Mouse (Mus musculus) hindbrain, embryonic 15.5 days (tissue): ENCODE data around the gene Ebf1. TPM values are rescaled to one million over a fixed set of nuclear protein-coding genes. Genes with fewer than 3 reads are reported as not detected.
A peak's percentile ranks its signal among the peaks of the same experiment; 100 is the strongest.

Source experiments
- ATAC-seq: fragments of 200-750 bp; cut with Nextera tagmentation; 2 replicates; pipeline ENCODE4 v1.8.0; 2017; ENCODE audit warnings: low read depth, moderate number of reproducible peaks, moderate TSS enrichment; ENCODE audit not compliant: low FRiP score
- H3K27ac ChIP-seq: fragments of 300-500 bp; sonication (generic); replicated peaks from 2 replicates; pipeline ENCODE4 v1.5.1; 2015; ENCODE audit warnings: mild to moderate bottlenecking, inconsistent platforms
- H3K27me3 ChIP-seq: fragments of 300-500 bp; sonication (generic); 2 replicates; pipeline ENCODE4 v1.6.1; 2015; ENCODE audit warnings: control low read depth, inconsistent platforms
- H3K36me3 ChIP-seq: fragments of 300-500 bp; sonication (generic); 2 replicates; pipeline ENCODE4 v1.6.1; 2015; ENCODE audit warnings: control low read depth, inconsistent platforms
- H3K4me1 ChIP-seq: fragments of 300-500 bp; sonication (generic); replicated peaks from 2 replicates; pipeline ENCODE4 v1.6.1; 2015; ENCODE audit warnings: control low read depth, inconsistent platforms
- H3K4me2 ChIP-seq: fragments of 300-500 bp; sonication (generic); 2 replicates; pipeline ENCODE4 v1.6.1; 2015; ENCODE audit warnings: moderate library complexity, mild to moderate bottlenecking, inconsistent platforms
- H3K4me3 ChIP-seq: fragments of 300-500 bp; sonication (generic); 2 replicates; pipeline ENCODE4 v1.5.1; 2015; ENCODE audit warnings: mild to moderate bottlenecking, inconsistent platforms
- H3K9ac ChIP-seq: fragments of 300-500 bp; sonication (generic); 2 replicates; pipeline ENCODE4 v1.6.1; 2015; ENCODE audit warnings: inconsistent platforms
- H3K9me3 ChIP-seq: fragments of 300-500 bp; sonication (generic); 2 replicates; pipeline ENCODE4 v1.6.1; 2016; ENCODE audit warnings: control low read depth, inconsistent platforms
- WGBS: fragments of 180-500 bp; shearing (Covaris S2); methylation state at CpG from one replicate; pipeline ENCODE4 v1.1.7; 2015; 5-methylcytosine and 5-hydroxymethylcytosine counted together
- polyA plus RNA-seq: library from polyadenylated mRNA; unstranded; fragments of >200 nt; fragmentation: Nextera tagmentation; extraction: Ambion mirVana; gene quantifications from 2 replicates; pipeline ENCODE4 v1.2.1, GENCODE M21; 2015

Gene Ebf1
- polyA plus RNA-seq, 1 experiment from 2014 or later, result 139 TPM

DNA sequence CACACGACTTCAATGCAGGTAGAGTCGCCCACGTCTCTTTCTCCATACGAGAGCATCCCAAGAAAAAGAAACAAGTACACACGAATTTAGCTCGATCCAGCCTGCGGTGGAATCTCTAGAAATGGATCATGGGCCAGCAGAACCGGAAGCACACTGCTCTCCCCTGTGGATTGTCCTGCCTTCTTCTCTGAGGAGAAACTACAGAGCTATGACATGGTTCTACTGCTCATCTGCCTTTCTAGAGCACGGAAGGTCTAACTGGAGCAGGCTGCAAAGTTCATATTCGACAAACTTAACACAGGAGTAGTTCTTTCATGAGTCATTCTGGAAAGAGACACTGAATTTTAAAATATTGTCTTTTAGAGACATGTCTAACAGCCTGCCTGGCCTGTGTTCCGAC, 8.5 kb upstream of the Ebf1 start:
- ATAC-seq, result no peak
- Histone ChIP-seq H3K4me2 (no peak overlapping the region), H3K27me3 (peaks cover 9% of the 10 kb centered on the region; the same call in 1 of the 2 replicates), H3K9me3 (no peaks in the 10 kb centered on the region), H3K27ac (no peak overlapping the region), H3K4me3 (no peak overlapping the region), H3K4me1 (peaks cover 27% of the 10 kb centered on the region), H3K36me3 (no peaks in the 10 kb centered on the region), H3K9ac (no peak overlapping the region)
- 81% methylated on average over 11 of the region's 11 CpGs for WGBS

DNA sequence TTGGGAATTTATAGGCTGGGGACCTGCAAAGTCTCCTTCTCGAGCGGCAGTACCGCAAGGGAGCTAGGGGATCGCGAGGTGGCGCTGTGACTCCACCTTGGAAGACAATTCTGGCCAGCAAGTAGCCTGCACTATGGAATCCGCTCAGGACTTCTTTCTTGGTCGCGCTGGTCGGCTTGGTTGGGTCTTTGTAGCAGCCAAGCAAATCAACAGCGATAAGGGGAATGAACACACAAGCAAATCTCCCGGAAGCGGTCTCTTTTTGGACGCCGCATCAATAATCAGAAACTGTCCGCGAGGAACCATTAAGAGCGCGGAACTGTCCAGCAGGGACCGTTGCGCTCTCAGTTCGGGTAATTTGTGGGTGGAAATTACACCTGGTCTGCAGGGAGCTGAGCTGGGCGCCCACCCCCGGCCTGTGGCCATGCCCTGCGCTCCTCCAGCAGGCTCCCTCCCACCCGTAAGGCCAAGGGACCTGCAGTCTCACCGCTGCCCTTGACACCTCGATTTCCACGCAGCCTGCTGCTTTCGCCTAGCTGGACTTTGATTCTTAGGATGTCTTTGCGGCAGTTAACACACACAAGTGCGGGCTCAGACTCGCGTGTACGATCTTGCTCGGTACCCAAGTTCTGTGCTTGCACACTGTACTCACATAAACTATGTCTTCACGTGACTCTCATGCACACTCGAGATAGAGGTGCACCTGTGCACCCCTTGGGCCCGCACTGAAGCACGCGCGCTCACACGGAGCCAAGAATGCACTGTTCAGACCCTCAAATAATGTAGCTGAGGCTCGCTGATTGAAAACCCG, 5.9 kb upstream of the Ebf1 start:
- Histone ChIP-seq H3K36me3 (no peaks in the 10 kb centered on the region), H3K27me3 (peaks cover 14% of the 10 kb centered on the region; the same call in 1 of the 2 replicates), H3K27ac (peak overlapping the region; percentile 65), H3K9me3 (no peaks in the 10 kb centered on the region), H3K4me3 (peak overlapping the region; percentile 40), H3K4me2 (peak overlapping the region; percentile 84), H3K4me1 (peaks cover 29% of the 10 kb centered on the region), H3K9ac (peak overlapping the region; percentile 42)
- ATAC-seq, result peak; percentile 90
- under 1% methylated on average over 45 of the region's 45 CpGs for WGBS

DNA sequence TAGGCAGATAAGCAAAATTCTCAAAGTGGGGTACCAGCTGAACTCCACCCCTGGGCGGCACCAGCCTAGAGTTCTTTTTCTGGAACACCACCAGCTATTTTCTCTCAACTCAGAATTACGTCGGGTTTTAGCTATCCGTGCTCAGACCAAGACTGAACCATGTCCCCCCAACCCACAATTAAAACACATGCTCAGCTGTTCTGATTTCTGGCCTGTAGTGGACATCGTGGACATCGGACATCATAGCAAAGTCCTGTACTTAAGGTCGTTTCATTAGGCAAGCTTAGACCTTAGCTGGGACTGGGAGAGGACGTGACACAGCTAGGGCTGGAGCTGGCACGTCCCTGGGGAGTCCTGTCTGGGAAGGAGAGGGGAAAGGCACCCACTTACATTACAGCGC, 5.0 kb upstream of the Ebf1 start:
- Histone ChIP-seq H3K27ac (no peak overlapping the region), H3K4me3 (no peak overlapping the region)
- no peak for ATAC-seq

DNA sequence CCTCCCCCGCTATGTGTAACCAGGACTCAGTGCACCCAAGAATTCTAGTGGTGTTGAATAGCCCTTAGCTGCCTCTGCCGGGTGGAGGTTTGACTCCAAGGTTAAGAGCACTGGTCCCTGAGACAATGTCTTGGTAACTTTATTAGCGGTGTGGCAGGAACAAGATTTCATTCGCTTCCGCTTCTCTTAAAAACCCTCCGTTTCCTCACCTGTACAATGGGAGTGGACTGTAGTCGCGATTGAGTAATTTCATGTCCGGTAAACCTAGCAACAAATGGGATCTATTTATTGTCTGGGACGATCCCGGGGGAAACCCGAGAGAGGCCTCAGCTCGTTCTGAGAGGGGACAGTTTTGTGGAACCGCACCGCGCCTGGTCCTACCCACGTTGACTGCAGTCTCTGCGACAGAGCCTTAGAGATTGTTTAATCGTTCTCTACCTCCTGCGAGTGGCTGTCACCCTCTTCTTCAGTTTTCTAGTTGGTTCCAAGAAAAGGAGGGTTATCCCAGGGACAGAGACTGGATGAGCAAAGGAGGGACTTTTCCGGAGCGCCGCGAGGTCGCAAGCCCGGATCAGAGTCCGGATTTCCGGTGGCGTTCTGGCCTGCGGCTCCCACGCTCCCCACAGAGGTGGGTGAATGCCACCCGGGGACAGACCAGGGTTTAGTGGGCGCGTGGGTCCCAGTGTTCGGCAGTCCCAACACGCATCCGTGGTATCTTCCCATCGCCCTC, 4.3 kb upstream of the Ebf1 start:
- Histone ChIP-seq H3K4me2 (peak overlapping the region; percentile 84), H3K4me1 (peaks cover 35% of the 10 kb centered on the region), H3K27ac (no peak overlapping the region), H3K27me3 (peaks cover 14% of the 10 kb centered on the region; the same call in 1 of the 2 replicates), H3K4me3 (peak overlapping the region; percentile 39), H3K9me3 (no peaks in the 10 kb centered on the region), H3K9ac (peak overlapping the region; percentile 45), H3K36me3 (no peaks in the 10 kb centered on the region)
- WGBS, result 2% methylated on average over 38 of the region's 38 CpGs
- no peak for ATAC-seq

More for the DNA sequence above, 5.0 kb upstream of the Ebf1 start:
- Histone ChIP-seq H3K27me3 (peaks cover 14% of the 10 kb centered on the region; the same call in 1 of the 2 replicates), H3K9ac (no peak overlapping the region), H3K4me1 (peaks cover 35% of the 10 kb centered on the region), H3K9me3 (no peaks in the 10 kb centered on the region), H3K4me2 (peak overlapping the region; percentile 84), H3K36me3 (no peaks in the 10 kb centered on the region)
- WGBS, result 6% methylated on average over 10 of the region's 10 CpGs

DNA sequence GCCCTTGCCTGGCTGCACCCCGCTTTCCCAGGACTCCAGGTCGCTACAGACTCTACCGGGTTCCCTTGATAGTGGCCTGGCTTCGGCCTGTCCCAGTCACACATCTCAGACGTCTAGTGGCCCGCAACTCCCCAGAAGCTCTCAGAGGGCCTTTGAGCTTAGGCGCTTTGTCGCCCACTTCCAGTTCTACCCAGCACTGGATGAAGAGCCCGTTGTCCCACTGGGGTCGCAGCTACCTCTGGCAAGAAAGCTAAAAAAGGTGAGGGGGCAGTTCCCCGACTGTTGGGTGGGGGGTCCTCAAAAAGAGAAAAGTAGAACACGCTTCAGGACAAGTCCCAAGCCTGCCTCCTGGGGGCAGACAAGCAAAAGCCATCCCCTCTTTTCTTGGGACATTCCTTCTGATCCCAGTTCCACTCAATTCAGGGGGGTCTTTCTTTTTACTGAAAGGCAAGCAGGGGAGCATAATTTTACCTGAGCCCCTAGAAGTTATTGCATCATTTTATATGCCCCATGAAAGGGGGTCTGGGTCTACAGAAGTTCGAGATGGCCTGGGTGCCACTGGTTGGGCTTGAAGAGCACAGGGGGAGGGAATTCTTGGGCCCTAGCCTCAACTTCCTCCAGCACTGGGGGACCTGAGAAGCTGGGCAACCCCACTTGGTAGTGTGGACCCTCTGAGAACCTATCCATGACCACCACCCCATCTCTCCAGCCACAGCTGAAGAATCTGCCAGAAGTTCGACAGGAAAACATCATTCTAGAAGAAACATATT, 3.5 kb upstream of the Ebf1 start:
- H3K27ac ChIP-seq, result no peak overlapping the region
- H3K9me3 ChIP-seq, result no peaks in the 10 kb centered on the region
- no peak for ATAC-seq
- WGBS, result 10% methylated on average over 14 of the region's 14 CpGs
- peaks cover 35% of the 10 kb centered on the region for H3K4me1 ChIP-seq
- no peaks in the 10 kb centered on the region for H3K36me3 ChIP-seq
- peak overlapping the region; percentile 45 for H3K9ac ChIP-seq
- H3K4me3 ChIP-seq, result peak overlapping the region; percentile 39
- H3K4me2 ChIP-seq, result peak overlapping the region; percentile 84
- H3K27me3 ChIP-seq, result peaks cover 14% of the 10 kb centered on the region; the same call in 1 of the 2 replicates

DNA sequence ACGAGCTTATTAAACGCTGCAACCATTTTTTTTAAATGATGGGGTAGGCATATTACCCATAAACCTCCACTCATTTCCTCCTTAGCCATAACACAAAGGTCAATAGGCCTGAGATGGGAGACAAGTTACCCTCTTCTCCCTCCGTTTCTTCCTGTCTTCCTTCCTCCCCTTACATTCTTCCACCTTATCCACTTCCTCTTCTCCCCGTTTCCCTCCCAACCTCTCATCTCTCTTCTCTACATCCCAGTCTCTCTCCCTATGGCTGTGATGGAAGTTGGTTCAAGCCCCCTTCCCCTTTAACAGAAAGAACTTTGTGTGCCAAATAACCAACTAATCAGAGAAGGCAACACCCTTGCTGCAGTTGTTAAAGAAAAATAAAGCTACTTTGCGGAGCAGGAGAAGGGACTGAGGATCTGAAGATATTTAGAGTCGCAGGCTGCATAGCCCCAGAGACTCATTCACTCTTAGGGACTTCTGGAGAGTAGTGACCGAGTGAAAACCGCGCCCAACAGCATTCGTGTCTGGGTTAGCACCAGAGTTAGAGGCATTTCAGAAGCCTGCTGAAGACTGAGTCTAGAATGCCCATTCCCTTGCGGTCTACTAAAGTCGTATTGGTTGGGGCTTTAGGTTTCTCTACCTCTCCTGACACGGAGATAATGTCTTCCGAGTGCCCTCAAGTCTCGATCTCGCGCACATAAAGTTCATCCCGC, 884 bp upstream of the Ebf1 start:
- H3K36me3 ChIP-seq, result no peaks in the 10 kb centered on the region
- H3K27me3 ChIP-seq, result peaks cover 14% of the 10 kb centered on the region; the same call in 1 of the 2 replicates
- peak overlapping the region; percentile 77 for H3K4me2 ChIP-seq
- 10% methylated on average over 18 of the region's 18 CpGs for WGBS
- H3K9me3 ChIP-seq, result no peaks in the 10 kb centered on the region
- peaks cover 54% of the 10 kb centered on the region for H3K4me1 ChIP-seq
- ATAC-seq, result no peak
- H3K9ac ChIP-seq, result peak overlapping the region; percentile 89
- H3K4me3 ChIP-seq, result peak overlapping the region; percentile 81
- peak overlapping the region; percentile 95 for H3K27ac ChIP-seq

DNA sequence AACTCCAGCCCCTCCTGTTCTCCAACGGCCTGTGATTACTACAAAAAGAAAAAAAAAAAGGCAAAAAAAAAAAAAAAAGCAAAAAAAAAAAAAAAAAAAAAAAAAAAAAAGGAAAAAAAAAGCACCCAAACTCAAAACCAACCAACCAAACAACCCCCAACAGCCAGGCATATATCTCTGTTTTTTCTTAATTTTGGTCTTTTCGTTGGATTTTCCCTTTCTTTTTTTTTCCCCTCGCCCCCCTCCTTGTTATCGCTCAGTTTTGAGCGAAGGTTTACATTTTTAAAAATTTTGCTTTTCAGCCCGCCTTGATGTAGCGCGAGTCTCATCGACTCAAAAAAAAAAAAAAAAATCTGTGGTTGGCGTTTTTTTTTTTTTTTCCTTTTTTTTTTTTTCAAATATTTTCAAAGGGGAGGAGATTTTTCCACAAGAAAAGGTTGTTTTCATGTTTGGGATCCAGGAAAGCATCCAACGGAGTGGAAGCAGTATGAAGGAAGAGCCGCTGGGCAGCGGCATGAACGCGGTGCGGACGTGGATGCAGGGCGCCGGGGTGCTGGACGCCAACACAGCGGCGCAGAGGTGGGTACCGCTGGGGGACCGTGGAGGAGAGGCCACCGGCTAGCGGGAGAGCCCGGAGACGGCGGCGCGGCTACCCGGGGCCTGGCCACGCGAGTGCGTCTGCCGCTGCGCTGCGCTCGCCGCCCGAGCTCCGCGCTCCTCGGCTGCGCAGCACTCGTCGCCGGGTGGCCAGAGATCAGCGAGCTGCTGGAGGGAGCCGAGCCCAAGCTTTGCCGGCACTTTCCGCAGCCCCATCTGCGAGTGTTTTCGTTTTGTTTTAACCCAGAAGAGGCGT, 843 bp downstream of the Ebf1 start:
- H3K4me1 ChIP-seq, result peaks cover 47% of the 10 kb centered on the region
- peak overlapping the region; percentile 95 for H3K27ac ChIP-seq
- peak overlapping the region; percentile 81 for H3K4me3 ChIP-seq
- H3K4me2 ChIP-seq, result peak overlapping the region; percentile 77
- peaks cover 8% of the 10 kb centered on the region; the same call in 1 of the 2 replicates for H3K27me3 ChIP-seq
- H3K9me3 ChIP-seq, result no peaks in the 10 kb centered on the region
- WGBS, result under 1% methylated on average over 53 of the region's 55 CpGs
- no peaks in the 10 kb centered on the region for H3K36me3 ChIP-seq
- H3K9ac ChIP-seq, result peak overlapping the region; percentile 89
- ATAC-seq, result peak; percentile 7; the same call in 1 of the 2 replicates

DNA sequence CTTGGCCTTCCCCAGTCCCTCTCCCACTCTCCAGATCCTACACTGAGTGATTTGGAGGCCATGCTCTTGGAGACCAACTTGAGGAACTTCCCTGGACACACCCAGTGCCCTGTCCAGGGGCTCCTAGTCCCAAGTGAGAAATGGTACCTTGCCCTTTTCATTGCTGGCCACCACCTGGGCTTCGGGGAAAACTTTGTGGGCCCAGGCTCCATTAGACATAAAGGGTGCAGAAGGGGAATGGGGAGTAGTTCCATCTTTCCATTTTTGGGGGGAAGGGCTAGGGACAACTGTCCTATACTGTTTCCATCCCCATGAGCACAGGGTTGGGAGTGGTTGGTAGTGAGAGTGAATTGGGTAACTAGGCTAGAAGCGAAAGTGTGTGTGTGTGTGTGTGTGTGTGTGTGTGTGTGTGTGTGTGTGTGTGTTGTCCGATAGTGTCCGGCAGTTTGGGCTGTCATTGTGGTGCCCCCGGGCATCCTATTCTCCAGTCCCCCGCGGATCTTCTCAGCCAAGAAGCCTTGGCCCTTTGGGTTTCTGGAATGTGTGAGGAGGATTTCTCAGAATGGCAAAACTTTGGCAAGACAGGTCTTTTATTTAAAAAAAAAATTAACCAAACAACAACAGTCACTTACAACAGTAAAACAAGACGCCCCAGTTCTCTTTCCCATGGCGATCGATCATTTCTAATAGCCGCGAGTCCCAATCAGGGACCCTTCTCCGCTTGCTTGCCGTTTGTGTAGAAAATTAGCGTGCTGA, 2.2 kb downstream of the Ebf1 start:
- WGBS, result 4% methylated on average over 15 of the region's 15 CpGs
- peaks cover 41% of the 10 kb centered on the region for H3K4me1 ChIP-seq
- H3K36me3 ChIP-seq, result no peaks in the 10 kb centered on the region
- H3K27ac ChIP-seq, result peak overlapping the region; percentile 80
- peak overlapping the region; percentile 81 for H3K4me3 ChIP-seq
- H3K27me3 ChIP-seq, result 0 out of 2 replicates have a peak, but pooled peaks cover 2% of the 10 kb centered on the region
- H3K4me2 ChIP-seq, result peak overlapping the region; percentile 77
- H3K9ac ChIP-seq, result peak overlapping the region; percentile 35
- no peaks in the 10 kb centered on the region for H3K9me3 ChIP-seq
- no peak for ATAC-seq

DNA sequence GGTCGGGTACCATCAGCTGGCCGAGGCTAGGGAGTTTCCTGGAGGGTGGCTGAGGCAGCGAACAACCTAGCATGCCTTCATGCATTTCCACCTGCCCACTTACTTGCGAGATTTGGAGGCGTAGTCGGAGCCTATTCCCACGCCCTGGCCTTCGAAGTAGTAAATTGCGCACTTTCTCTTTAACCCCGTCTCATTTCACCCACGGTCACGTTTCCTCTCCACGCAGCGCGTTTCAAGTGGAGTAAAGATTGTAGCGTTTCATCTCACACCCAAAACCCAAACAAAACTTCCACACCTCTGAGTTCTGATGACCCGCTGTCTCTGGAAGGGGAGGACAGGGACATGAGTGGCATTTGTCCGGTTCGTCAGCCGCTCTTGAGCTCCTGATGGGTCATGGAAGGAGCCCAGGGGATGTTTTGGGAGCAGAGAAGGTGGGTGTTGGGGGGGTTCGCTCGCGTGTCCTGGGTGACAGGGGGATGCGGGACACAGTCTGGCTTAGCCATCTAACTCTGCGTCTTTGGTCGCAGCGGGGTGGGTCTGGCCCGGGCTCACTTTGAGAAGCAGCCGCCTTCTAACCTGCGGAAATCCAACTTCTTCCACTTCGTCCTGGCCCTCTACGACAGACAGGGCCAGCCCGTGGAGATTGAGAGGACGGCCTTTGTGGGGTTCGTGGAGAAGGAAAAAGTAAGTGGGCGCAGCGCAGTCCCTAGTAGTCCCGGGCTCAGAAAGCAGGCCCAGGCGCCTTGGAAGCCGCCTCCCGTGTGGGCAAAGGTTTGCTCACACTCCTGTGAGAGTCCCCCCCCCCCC, 3.0 kb downstream of the Ebf1 start:
- H3K36me3 ChIP-seq, result no peaks in the 10 kb centered on the region
- 0 out of 2 replicates have a peak, but pooled peaks cover 2% of the 10 kb centered on the region for H3K27me3 ChIP-seq
- 4% methylated on average over 41 of the region's 41 CpGs for WGBS

More for the DNA sequence above, 3.0 kb downstream of the Ebf1 start:
- no peaks in the 10 kb centered on the region for H3K9me3 ChIP-seq
- peaks cover 47% of the 10 kb centered on the region for H3K4me1 ChIP-seq
- peak overlapping the region; percentile 80 for H3K27ac ChIP-seq
- H3K9ac ChIP-seq, result peak overlapping the region; percentile 35
- ATAC-seq, result no peak
- peak overlapping the region; percentile 77 for H3K4me2 ChIP-seq
- H3K4me3 ChIP-seq, result peak overlapping the region; percentile 81
